Mouse (Mus musculus) mouse trophoblast stem cell (cell line): ENCODE measurements around the gene Olfr222.

ENCODE experiments used
- in situ Hi-C, 2 experiments: fragments of 300-500 bp; cut with MseI, MboI; formaldehyde crosslinking; loops; 2 replicates in 1 of 2; 3 replicates in 1 of 2; pipeline ENCODE4 v1.15.1; 2025

Gene Olfr222

DNA sequence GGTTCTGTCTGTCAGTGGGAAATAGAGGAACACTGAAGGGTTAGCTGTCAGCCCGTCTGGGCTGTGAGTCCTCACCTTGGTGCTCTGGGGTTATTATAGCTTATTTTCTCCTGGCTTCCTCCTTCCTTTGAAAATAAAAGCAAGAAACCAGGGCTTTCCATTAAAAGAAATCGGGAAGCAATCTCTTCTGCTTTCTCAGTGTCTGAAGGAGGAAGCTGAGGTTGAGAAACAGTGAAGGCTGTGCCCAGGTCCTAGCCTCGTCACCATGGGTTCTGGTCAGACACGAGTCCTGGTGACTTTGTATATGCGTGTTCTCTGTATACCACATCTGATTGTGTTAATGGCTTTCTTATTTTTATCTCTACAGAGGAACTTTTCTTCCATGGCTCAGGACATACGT lies 33.6 kb downstream of the Olfr222 start:
- in situ Hi-C loops, result no loop called here

DNA sequence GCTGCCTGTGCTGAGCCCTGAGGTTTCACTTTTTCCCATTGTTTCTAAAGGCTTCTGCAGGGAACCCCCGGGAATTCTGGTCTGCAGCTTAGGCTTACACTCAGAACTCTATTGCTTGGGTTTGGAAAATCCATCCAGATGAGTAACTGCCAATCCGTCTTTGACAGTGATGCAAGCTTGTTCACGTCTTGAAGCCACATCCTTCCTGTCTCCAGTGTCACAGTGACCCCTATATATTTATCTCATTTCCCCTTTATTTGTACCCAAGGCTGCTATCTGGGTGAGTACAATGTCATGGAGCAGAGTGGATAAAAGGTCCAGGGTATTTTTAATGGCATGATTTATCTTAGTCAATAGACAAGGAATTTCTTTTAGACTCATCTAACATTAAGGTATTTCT lies 34.7 kb downstream of the Olfr222 start, which contains the start of gene Nlrp3:
TSS of gene Nlrp3 (plus strand) at position 245 of the 400 bp plus-strand sequence.
- in situ Hi-C loops, result no loop called here

DNA sequence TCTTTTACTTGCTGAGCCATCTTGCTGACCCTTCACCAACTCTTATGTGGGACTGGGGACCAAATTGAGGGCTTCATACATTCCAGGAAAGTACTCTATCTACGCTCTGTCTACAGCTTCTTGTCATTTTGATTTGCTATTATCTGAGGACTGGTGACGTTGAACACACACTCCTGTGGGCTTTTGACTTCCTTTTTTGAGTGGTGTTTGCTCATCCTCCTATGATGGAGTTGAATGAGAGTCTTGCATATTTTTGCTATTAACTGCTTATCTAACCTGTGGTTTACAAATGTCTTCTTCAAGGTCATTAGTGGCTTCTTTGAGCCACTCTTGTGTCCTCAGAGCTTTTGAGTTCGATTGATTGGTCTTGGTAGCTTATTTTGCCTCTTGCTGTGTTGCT lies 35.9 kb downstream of the Olfr222 start:
- in situ Hi-C loops, result no loop called here

DNA sequence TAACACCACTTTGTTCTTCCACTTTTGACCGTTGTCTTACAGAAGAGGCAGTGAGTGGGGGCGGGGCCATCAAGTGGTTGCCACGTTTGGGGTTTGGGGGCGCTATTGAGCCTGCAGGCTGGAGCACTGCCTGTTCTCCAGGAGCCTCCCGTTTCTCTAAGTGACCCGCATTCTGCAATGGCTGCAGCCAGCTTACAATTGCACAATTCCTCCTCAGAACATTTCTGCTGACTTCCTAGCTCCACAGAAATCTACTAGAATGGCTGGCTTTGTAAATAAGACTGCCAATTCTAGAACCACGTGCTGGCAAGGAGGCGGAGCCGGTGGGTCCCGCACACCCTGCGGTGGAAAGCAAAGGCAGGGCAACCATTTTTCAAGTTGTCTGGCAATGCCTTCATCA lies 37.6 kb downstream of the Olfr222 start:
- in situ Hi-C loops, result no loop called here

DNA sequence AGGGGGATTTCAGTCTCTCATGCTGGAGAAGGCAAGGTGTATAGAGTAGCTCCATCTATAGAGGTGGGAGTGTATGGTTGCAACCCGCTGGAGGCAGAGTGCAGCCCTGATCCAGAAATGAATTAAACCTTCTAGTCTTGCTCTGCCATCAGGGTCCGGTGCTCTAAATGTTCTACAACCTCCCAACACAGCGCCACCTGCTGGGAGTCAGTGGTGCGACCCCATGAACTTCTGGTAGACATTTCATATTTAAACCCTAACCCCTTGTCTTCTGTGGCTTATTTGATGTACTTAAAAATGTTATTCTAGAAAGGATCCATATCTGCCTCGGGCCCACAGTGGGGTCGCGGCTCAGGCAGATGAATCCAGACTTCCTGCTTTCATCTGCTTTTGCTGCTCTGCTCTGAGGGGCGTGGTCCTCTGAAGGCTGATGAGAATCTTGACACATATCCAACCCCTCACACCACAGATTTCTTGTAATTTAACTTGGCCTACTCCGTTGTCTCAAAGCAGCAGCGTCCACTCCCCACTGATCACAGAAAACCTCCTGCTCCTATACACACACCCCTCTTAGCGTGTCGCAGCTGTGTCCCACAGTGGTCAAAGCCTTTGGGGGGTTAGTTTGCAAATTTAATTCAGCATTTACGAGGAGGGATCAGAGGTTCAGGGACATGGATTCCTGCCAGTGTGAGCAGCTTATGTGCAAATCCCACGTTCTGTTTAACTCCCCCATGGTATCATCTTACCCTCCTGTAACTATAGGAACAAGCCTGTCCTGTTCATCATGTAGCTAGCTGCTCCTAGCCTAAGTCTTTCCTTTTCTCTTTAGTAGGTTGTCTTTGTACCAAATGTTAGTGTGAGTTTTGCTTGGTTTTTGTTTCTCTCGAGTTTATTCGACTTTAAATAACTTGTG lies 38.6 kb downstream of the Olfr222 start:
- in situ Hi-C loops, result no loop called here

DNA sequence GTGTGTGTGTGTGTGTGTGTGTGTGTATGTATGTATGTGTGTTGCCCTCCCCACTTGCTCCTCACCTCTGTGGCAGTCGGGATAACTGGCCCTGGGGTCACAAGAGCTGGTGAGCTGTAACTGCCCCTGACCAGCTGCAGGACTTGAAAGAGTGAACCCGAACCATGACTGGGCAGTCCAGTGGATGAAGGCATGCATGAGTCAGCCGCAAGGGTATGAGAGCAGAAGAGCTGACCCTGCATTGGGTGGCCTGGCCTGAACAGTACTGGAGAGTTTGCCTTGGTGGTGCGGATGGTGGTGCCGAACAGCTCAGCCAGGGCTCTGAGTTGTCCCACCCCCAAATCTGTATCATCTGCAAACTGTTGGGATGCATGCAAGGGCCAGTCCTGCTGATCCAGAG lies 44.5 kb downstream of the Olfr222 start:
- in situ Hi-C loops, result no loop called here

DNA sequence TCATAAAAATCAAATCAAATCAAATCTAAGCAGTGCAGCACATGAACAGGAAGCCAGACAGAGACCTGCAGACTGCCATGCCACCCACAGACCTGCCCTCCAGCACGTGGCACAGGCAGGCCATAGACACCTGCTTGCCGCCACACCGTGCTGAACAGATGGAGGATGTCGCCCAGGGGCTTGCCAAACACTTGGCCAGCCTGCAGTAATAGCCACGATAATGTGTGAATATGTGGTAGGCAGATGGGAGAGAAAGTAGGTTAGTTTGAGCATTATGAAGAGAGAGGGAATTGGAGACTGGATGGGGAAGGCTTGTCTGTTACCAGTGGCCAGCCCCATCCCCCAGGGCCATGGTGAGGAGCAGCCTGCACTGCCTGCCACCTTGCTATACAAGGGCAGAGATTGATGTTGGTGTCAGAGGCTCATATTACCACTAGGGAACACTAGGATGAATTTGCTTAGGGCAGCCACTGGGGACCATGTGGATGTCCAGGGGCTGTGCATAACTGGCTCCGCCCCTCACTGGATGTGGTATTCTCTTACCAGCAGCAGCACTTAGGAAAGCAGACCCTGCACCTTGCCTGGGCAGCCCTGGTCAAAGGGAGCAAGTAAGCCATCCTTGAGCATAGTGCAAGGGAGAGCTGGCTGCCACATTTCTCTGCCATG lies 45.0 kb downstream of the Olfr222 start:
- in situ Hi-C loops, result no loop called here

DNA sequence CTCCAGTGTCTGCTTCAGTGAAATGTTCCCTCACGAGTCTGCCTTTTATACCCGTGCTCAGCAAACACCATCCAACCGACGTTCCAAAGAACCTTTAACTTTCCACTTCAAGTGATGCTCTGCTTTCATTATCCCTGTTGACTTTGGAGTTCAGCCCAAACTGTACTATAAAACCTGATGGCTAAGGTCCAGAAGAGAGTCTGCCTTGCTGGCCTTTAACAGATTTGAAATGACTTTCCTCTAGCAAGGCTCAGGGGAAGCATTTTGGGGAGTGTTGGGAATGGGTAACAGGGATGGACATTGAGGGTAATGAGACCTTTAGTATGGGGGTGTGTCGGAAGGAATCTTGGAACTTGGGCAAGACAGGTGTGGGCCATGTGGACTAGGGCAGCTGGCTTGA lies 45.8 kb downstream of the Olfr222 start:
- in situ Hi-C loops, result no loop called here

DNA sequence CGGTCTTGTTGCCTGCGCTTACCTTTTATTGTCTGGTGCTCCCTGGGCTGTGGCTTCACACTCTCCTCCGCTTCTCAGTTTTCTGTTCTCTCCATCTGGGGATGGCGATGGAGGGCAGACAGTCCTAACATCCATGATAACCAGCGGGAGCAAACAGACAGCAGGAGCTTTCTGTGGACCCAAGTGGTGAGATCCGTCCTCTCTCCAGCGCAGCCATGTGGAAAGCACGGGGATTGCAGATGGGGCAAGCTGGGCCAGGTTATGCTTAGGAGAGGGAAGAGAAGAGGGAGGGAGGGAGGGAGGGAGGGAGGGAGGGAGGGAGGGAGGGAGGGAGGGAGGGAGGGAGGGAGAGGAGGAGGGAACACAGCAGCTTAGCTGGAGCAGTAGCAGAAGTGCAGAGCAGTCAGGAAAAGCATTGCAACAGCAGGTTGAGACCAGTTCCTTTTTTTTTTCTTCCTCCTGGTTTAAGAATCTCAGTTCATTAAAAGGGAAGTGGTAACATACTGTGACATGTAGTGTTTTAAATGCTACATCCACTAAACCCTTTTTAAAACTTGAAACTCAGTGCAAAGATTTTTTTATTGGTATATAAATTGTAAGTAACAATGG lies 49.5 kb downstream of the Olfr222 start, which contains the start of gene Zkscan17:
TSS of gene Zkscan17 (minus strand) at position 280 of the 609 bp plus-strand sequence.
- in situ Hi-C loops, result loop anchor here in 1 of 2 experiments (5.0 kb wide), 1 partner anchor 41 kb away; no protein-coding TSS in a partner anchor

DNA sequence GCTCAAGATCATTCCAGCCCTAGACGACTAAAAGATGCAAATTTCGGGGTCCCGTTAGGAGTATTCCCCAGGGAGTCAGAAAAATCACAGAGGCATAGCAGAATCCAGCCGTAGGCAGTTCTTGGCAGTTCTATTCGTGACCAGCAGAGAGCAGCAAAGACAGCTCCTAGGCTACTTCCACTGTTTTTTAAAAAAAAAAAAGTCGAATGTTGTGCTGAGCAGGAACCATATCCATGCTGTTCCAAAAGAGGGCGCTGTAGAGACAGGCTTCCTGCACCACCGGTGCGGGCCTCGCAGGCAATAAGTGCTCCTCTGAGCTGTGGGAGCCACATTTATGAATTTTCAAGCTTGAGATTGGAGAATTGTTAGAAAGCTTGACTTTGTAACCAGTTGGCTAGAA lies 50.8 kb downstream of the Olfr222 start:
- in situ Hi-C loops, result loop anchor here in 1 of 2 experiments (5.0 kb wide), 1 partner anchor 42 kb away; no protein-coding TSS in a partner anchor

DNA sequence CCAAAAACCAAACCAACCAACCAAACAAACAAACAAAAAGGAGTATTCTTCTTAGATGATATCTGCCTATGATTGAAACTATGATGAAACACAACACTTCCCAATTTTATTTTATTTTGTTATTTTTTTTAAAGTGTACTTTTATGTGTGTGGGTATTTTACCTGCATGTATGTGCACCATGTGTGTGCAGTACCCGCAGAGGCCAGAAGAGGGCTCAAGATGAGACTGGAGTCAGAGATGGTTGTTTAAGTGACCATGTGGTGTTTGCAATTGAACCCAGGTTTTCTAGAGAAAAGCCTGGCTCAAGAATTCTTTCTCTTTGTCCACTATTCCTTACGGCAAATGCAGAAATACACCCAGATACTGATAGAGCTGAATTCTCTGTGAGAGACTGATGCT lies 51.9 kb downstream of the Olfr222 start:
- in situ Hi-C loops, result no loop called here
